Mouse (Mus musculus): Measurements from ENCODE around the gene Syn2. TPM values are rescaled to one million over a fixed set of nuclear protein-coding genes. Genes with fewer than 3 reads are reported as not detected.

The Syn2 gene
- polyA plus RNA-seq, 1 experiment from 2014 or later, result 61.3 TPM

- Histone ChIP-seq H3K4me3 (no peak overlapping the region), H3K4me2 (no peak overlapping the region), H3K4me1 (replicated peaks) (peaks cover 3% of the 10 kb centered on the region; the same call in 1 of the 2 replicates), H3K9ac (no peak overlapping the region), H3K36me3 (no peaks in the 10 kb centered on the region), H3K27ac (replicated peaks) (no peak overlapping the region), H3K27me3 (no peaks in the 10 kb centered on the region), H3K9me3 (no peaks in the 10 kb centered on the region)
- no peak for ATAC-seq (ENCODE audit: low FRiP score, low read depth)
- WGBS, result 79% methylated on average over 7 of the region's 7 CpGs
Measured at GRCm38 (mm10) chr6:115313910-115314309, 179.2 kb downstream of the Syn2 start.

- WGBS, result 95% methylated on average over 4 of the region's 4 CpGs
- no peak overlapping the region for H3K4me3 ChIP-seq
- peaks cover 3% of the 10 kb centered on the region; the same call in 1 of the 2 replicates for H3K4me1 ChIP-seq (replicated peaks)
- no peak overlapping the region for H3K4me2 ChIP-seq
- H3K36me3 ChIP-seq, result no peaks in the 10 kb centered on the region
- H3K9ac ChIP-seq, result no peak overlapping the region
- H3K27ac ChIP-seq (replicated peaks), result no peak overlapping the region
- H3K27me3 ChIP-seq, result no peaks in the 10 kb centered on the region
- no peak for ATAC-seq (ENCODE audit: low FRiP score, low read depth)
- H3K9me3 ChIP-seq, result no peaks in the 10 kb centered on the region
Measured at GRCm38 (mm10) chr6:115315770-115316169, 181.1 kb downstream of the Syn2 start.

GRCm38 (mm10) chr6:115316811-115317221 is 182.1 kb downstream of the Syn2 start:
- ATAC-seq (ENCODE audit: low FRiP score, low read depth), result no peak
- Histone ChIP-seq H3K27ac (replicated peaks) (no peak overlapping the region), H3K4me3 (no peak overlapping the region), H3K9ac (no peak overlapping the region), H3K4me2 (no peak overlapping the region), H3K36me3 (no peaks in the 10 kb centered on the region), H3K27me3 (no peaks in the 10 kb centered on the region), H3K9me3 (no peaks in the 10 kb centered on the region), H3K4me1 (replicated peaks) (peaks cover 3% of the 10 kb centered on the region; the same call in 1 of the 2 replicates)
- WGBS, result 67% methylated on average over 11 of the region's 11 CpGs

GRCm38 (mm10) chr6:115318811-115319210 is 184.1 kb downstream of the Syn2 start:
- no peak overlapping the region for H3K4me3 ChIP-seq
- H3K27ac ChIP-seq (replicated peaks), result no peak overlapping the region
- WGBS, result 89% methylated on average over 6 of the region's 6 CpGs
- H3K9ac ChIP-seq, result no peak overlapping the region
- no peaks in the 10 kb centered on the region for H3K9me3 ChIP-seq
- H3K4me2 ChIP-seq, result no peak overlapping the region
- ATAC-seq (ENCODE audit: low FRiP score, low read depth), result no peak
- H3K27me3 ChIP-seq, result no peaks in the 10 kb centered on the region
- H3K4me1 ChIP-seq (replicated peaks), result no peaks in the 10 kb centered on the region
- no peaks in the 10 kb centered on the region for H3K36me3 ChIP-seq

GRCm38 (mm10) chr6:115319686-115320085 is 185.0 kb downstream of the Syn2 start:
- no peak for ATAC-seq (ENCODE audit: low FRiP score, low read depth)
- H3K4me3 ChIP-seq, result no peak overlapping the region
- no peaks in the 10 kb centered on the region for H3K36me3 ChIP-seq
- no peak overlapping the region for H3K27ac ChIP-seq (replicated peaks)
- H3K4me1 ChIP-seq (replicated peaks), result no peaks in the 10 kb centered on the region
- H3K4me2 ChIP-seq, result no peak overlapping the region
- no peaks in the 10 kb centered on the region for H3K27me3 ChIP-seq
- 94% methylated on average over 4 of the region's 4 CpGs for WGBS
- no peak overlapping the region for H3K9ac ChIP-seq
- H3K9me3 ChIP-seq, result no peaks in the 10 kb centered on the region

GRCm38 (mm10) chr6:115320927-115321714 is 186.4 kb downstream of the Syn2 start:
- ATAC-seq (ENCODE audit: low FRiP score, low read depth), result no peak

GRCm38 (mm10) chr6:115321883-115322351 is 187.2 kb downstream of the Syn2 start:
- no peak overlapping the region for H3K4me2 ChIP-seq
- H3K36me3 ChIP-seq, result no peaks in the 10 kb centered on the region
- H3K4me3 ChIP-seq, result no peak overlapping the region
- H3K9ac ChIP-seq, result no peak overlapping the region
- no peaks in the 10 kb centered on the region for H3K9me3 ChIP-seq
- WGBS, result 65% methylated on average over 6 of the region's 6 CpGs
- no peak overlapping the region for H3K27ac ChIP-seq (replicated peaks)
- no peaks in the 10 kb centered on the region for H3K27me3 ChIP-seq
- H3K4me1 ChIP-seq (replicated peaks), result no peaks in the 10 kb centered on the region
- no peak for ATAC-seq (ENCODE audit: low FRiP score, low read depth)

More at GRCm38 (mm10) chr6:115320927-115321714, 186.4 kb downstream of the Syn2 start:
- H3K4me2 ChIP-seq, result no peak overlapping the region
- H3K27me3 ChIP-seq, result no peaks in the 10 kb centered on the region
- H3K4me3 ChIP-seq, result no peak overlapping the region
- H3K9ac ChIP-seq, result no peak overlapping the region
- H3K4me1 ChIP-seq (replicated peaks), result no peaks in the 10 kb centered on the region
- no peaks in the 10 kb centered on the region for H3K9me3 ChIP-seq
- H3K27ac ChIP-seq (replicated peaks), result no peak overlapping the region
- WGBS, result 83% methylated on average over 8 of the region's 8 CpGs
- H3K36me3 ChIP-seq, result no peaks in the 10 kb centered on the region

- no peaks in the 10 kb centered on the region for H3K9me3 ChIP-seq
- no peaks in the 10 kb centered on the region for H3K27me3 ChIP-seq
- WGBS, result 96% methylated on average over 5 of the region's 5 CpGs
- no peak overlapping the region for H3K4me2 ChIP-seq
- no peak for ATAC-seq (ENCODE audit: low FRiP score, low read depth)
- H3K4me1 ChIP-seq (replicated peaks), result no peaks in the 10 kb centered on the region
- no peaks in the 10 kb centered on the region for H3K36me3 ChIP-seq
- H3K27ac ChIP-seq (replicated peaks), result no peak overlapping the region
- no peak overlapping the region for H3K9ac ChIP-seq
- no peak overlapping the region for H3K4me3 ChIP-seq
Measured at GRCm38 (mm10) chr6:115322956-115323355, 188.3 kb downstream of the Syn2 start.

GRCm38 (mm10) chr6:115330964-115331363 is 196.3 kb downstream of the Syn2 start:
- Histone ChIP-seq H3K4me2 (no peak overlapping the region), H3K4me1 (replicated peaks) (no peaks in the 10 kb centered on the region), H3K27me3 (no peaks in the 10 kb centered on the region), H3K27ac (replicated peaks) (no peak overlapping the region), H3K9me3 (no peaks in the 10 kb centered on the region), H3K4me3 (no peak overlapping the region), H3K36me3 (no peaks in the 10 kb centered on the region), H3K9ac (no peak overlapping the region)
- ATAC-seq (ENCODE audit: low FRiP score, low read depth), result no peak

Small RNA genes lying within 50 kb of the gene (microRNA-seq; reads per million reads assigned to microRNA genes)
- gene Gm24767, result not detected

Other genes with a start within 250 kb of the Syn2 start
- 51.8 and 59.6 TPM in 2 replicates for gene Vgll4, start 164.9 kb upstream of the Syn2 start, polyA plus RNA-seq (2015; fragmentation: Nextera tagmentation; extraction: Ambion mirVana)
- gene Tamm41, start 97.0 kb upstream of the Syn2 start, polyA plus RNA-seq (2015; fragmentation: Nextera tagmentation; extraction: Ambion mirVana), result 45.5 and 47.1 TPM in 2 replicates
- gene Gm17482, start 92.4 kb downstream of the Syn2 start, polyA plus RNA-seq (2015; fragmentation: Nextera tagmentation; extraction: Ambion mirVana), result not detected in 2 replicates
- gene Timp4, start 117.3 kb downstream of the Syn2 start, polyA plus RNA-seq (2015; fragmentation: Nextera tagmentation; extraction: Ambion mirVana), result 23.2 and 27.1 TPM in 2 replicates
- 0.58 and 0.73 TPM in 2 replicates for gene Pparg, start 226.0 kb downstream of the Syn2 start, polyA plus RNA-seq (2015; fragmentation: Nextera tagmentation; extraction: Ambion mirVana)